Mouse (Mus musculus) limb, embryonic 14.5 days (tissue): ENCODE measurements around the gene Cdkn1c. TPM values are rescaled to one million over a fixed set of nuclear protein-coding genes. Genes with fewer than 3 reads are reported as not detected.

Source experiments
- ATAC-seq: fragments of 200-750 bp; cut with Nextera tagmentation; 2 replicates; pipeline ENCODE4 v1.8.0; 2017; ENCODE audit warnings: low read depth, moderate number of reproducible peaks, moderate TSS enrichment; ENCODE audit not compliant: low FRiP score
- DNase-seq: peaks from one replicate; pipeline ENCODE4 v3.0.0-alpha.2; 2015; ENCODE audit warnings: low spot score
- H3K27ac ChIP-seq: fragments of 300-500 bp; sonication (generic); replicated peaks from 2 replicates; pipeline ENCODE4 v1.5.1; 2014; ENCODE audit warnings: low read depth, mild to moderate bottlenecking, low read length, moderate library complexity, mixed read lengths
- H3K27me3 ChIP-seq: fragments of 300-500 bp; sonication (generic); 2 replicates; pipeline ENCODE4 v1.6.1; 2014; ENCODE audit warnings: low read length, mixed read lengths; ENCODE audit not compliant: control insufficient read depth, insufficient read depth
- H3K36me3 ChIP-seq: fragments of 300-500 bp; sonication (generic); 2 replicates; pipeline ENCODE4 v1.6.1; 2014; ENCODE audit warnings: mild to moderate bottlenecking, low read length, moderate library complexity, mixed read lengths; ENCODE audit not compliant: control insufficient read depth, insufficient read depth
- H3K4me1 ChIP-seq: fragments of 300-500 bp; sonication (generic); 2 replicates; pipeline ENCODE4 v1.6.1; 2014; ENCODE audit warnings: antibody characterized with exemption, low read length, mixed read lengths; ENCODE audit not compliant: control insufficient read depth, insufficient read depth
- H3K4me2 ChIP-seq: fragments of 300-500 bp; sonication (generic); replicated peaks from 2 replicates; pipeline ENCODE4 v1.6.1; 2014; ENCODE audit warnings: low read depth, mild to moderate bottlenecking, low read length, moderate library complexity; ENCODE audit not compliant: severe bottlenecking
- H3K4me3 ChIP-seq: fragments of 300-500 bp; sonication (generic); replicated peaks from 2 replicates; pipeline ENCODE4 v1.5.1; 2014; ENCODE audit warnings: low read length
- H3K9ac ChIP-seq: fragments of 300-500 bp; sonication (generic); 2 replicates; pipeline ENCODE4 v1.6.1; 2014; ENCODE audit warnings: mild to moderate bottlenecking, low read depth, low read length, moderate library complexity; ENCODE audit not compliant: severe bottlenecking
- H3K9me3 ChIP-seq: fragments of 300-500 bp; sonication (generic); 2 replicates; pipeline ENCODE4 v1.6.1; 2016; ENCODE audit warnings: low read length; ENCODE audit not compliant: control insufficient read depth
- POLR2A ChIP-seq: fragments of 200-500 bp; IDR thresholded peaks from 2 replicates; pipeline ENCODE4 v1.8.0; 2012; ENCODE audit warnings: inconsistent platforms, mild to moderate bottlenecking, moderate library complexity, borderline replicate concordance; ENCODE audit not compliant: insufficient read depth, insufficient read length; ENCODE audit errors: extremely low read depth
- WGBS: fragments of 180-500 bp; shearing (Covaris S2); extraction: QIAGEN DNeasy Blood & Tissue Kit; methylation state at CpG from one replicate; pipeline ENCODE4 v1.1.7; 2014; 5-methylcytosine and 5-hydroxymethylcytosine counted together
- polyA plus RNA-seq, 2 experiments: library from polyadenylated mRNA; depleted of rRNA in 1 of 2; stranded (reverse) in 1 of 2; unstranded in 1 of 2; fragments of >200 nt; fragmentation: Nextera tagmentation in 1 of 2; extraction: Ambion mirVana in 1 of 2; gene quantifications; 2 replicates each; pipeline versions ENCODE4 v1.2.1 to v1.2.3; 2012 to 2014

Gene Cdkn1c
- polyA plus RNA-seq, 2 experiments = 1,240 to 2,200 TPM

DNA sequence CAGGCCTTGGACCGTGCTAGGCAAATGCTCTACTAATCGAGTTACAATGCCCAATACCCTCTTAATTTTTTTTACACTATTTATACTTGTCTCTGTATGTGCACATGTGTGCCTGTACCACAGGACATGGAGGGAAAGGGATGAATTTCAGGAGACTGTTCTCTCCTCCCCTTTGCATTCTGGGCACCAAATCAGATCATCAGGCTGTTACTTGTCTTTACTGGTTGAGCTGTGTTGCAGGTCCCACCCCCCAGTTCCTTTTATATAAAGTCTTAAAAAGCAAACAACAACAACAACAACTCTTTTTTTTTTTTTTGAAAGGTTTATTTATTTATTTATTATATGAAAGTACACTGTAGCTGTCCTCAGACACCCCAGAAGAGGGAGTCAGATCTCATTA lies 44.6 kb upstream of the Cdkn1c start:
- Histone ChIP-seq H3K36me3 (no peaks in the 10 kb centered on the region), H3K27ac (no peak overlapping the region), H3K4me2 (no peak overlapping the region), H3K4me1 (peaks cover 7% of the 10 kb centered on the region; the same call in 1 of the 2 replicates), H3K9ac (no peak overlapping the region), H3K9me3 (no peaks in the 10 kb centered on the region), H3K27me3 (peaks cover 18% of the 10 kb centered on the region), H3K4me3 (no peak overlapping the region)
- 97% methylated on average over 2 of the region's 2 CpGs for WGBS
- ATAC-seq (no peak), DNase-seq (no peak)
- TF ChIP-seq POLR2A = no peak

DNA sequence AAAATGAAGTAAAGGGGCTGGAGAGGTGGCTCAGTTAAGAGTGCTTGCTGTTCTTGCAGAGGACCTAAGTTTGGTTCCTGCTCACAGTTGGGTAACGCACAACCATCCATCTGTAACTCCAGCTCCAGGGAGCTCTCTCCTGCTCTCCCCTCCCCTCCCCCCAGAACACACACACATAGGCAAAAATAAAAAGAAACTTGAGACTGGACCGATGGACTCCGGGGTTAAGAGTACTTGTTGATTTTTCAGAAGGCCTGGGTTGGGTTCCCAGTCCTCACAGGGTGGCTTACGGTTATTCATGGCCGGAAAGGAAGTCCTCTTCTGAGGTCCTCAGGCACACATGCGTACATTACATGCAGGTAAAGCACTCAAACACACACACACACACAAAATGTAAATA lies 43.1 kb upstream of the Cdkn1c start:
- no peak overlapping the region for H3K4me3 ChIP-seq
- H3K9ac ChIP-seq = no peak overlapping the region
- no peak for TF ChIP-seq POLR2A
- ATAC-seq = no peak
- peaks cover 7% of the 10 kb centered on the region; the same call in 1 of the 2 replicates for H3K4me1 ChIP-seq
- H3K27ac ChIP-seq = no peak overlapping the region
- peaks cover 21% of the 10 kb centered on the region for H3K27me3 ChIP-seq
- H3K4me2 ChIP-seq = no peak overlapping the region
- DNase-seq = no peak
- 86% methylated on average over 6 of the region's 6 CpGs for WGBS
- no peaks in the 10 kb centered on the region for H3K9me3 ChIP-seq
- no peaks in the 10 kb centered on the region for H3K36me3 ChIP-seq

DNA sequence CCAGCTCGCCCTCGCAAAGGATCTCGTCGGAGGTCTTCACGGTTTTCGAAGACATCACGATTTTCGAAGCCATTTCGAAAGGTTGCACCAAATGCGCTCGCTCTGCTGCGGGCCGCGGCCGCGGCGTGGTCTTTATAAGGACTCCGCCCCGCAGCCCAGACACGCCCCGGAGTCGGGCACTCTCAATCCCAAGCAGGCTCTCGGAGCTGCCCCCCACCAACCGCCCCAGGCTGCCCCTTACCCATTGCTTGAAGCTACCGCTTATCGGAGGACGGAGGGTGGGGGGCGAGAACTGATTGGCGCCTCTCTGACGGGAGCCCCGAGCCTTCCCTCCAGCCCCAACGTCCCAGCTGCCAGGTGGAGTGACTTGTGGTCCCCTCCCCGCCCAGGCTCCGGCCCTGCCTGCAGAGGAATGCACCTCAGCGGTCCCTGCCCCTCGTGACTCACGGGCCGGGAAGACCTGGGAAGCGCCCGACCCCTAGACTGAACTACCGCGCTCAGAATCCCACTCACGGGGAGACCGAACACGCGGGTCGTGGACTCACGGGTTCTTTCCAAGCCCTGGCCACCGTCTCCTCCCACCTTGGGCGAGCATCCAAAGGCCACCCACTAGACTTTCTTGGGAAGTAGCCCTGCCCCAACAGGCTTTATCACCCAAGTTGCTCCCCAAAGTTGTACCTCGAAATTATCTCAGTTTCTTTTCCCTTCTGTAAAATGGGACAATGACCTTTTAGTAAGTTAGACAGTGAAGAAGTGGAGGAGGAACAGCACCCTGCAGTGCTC lies 41.8 kb upstream of the Cdkn1c start, which contains the start of gene Phlda2:
Phlda2 (minus strand) TSS at position 733 of the 783 bp plus-strand sequence.
- 4% methylated on average over 49 of the region's 51 CpGs for WGBS
- H3K9ac ChIP-seq = peak within 1 kb of the TSS; percentile 56
- ATAC-seq (peak; percentile 46; the same call in 1 of the 2 replicates), DNase-seq (peak; percentile 17)
- H3K4me1 ChIP-seq = peaks cover 7% of the 10 kb centered on the region; the same call in 1 of the 2 replicates
- peak within 1 kb of the TSS; percentile 83 for H3K4me2 ChIP-seq
- H3K27ac ChIP-seq = no peak within 1 kb of the TSS
- no peak for TF ChIP-seq POLR2A
- H3K36me3 ChIP-seq = no peaks in the 10 kb centered on the region
- peaks cover 21% of the 10 kb centered on the region for H3K27me3 ChIP-seq
- H3K9me3 ChIP-seq = no peaks in the 10 kb centered on the region
- peak within 1 kb of the TSS; percentile 49 for H3K4me3 ChIP-seq

DNA sequence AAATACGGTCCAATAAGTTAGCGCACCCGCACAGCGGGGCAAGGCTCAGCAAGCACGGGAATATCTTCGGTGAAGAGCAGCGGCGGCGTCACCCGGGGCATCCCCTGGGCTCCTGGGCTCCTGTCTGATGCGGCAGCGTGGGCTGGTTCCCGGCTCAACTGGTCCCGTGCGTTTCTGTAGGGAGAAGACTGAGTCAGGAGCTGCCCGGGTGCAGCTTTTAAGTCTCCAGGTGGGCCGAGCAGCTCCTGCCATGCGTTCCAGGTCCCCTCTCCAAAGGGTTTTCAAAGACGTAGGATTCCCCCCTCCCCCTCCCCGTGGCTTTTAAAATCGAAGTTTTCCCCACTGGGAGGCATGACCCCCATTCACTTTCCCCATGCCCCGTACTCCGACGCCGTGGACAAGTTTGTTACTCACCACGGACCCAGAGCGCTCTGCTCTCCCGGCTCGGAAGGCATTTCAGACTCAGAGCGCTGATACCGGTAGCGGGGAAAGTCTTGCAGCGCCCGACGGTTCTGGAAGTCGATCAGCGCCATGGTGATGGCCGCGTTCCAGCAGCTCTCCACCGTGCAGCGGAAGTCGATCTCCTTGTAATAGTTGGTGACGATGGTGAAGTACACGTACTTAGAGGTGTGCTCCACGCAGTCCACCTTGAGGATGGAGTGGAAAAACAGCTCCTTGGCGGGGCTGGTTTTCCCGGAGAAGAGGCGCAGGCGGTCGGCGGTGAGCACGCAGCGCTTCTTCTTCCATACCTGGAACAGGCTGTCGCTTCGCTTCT lies 41.0 kb upstream of the Cdkn1c start:
- peak overlapping the region; percentile 56 for H3K9ac ChIP-seq
- 2% methylated on average over 55 of the region's 55 CpGs for WGBS

DNA sequence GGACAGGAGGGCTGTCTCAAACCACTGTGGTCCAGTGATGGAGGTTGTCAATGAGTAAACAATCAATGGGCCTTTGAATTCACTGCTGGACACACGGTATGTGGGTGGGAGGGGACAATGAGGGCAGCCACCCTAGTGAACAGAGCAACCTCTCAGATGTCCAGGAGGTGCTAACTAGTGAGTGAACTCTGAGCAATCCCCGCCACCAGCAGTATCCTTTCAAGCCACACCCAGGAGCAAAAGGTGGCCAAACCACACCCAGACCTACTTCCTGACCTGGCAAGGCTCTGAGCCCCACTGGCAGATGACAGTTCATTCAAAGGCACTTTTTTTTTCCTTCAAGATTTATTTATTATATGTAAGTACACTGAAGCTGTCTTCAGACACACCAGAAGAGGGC lies 40.1 kb upstream of the Cdkn1c start:
- Histone ChIP-seq H3K27me3 (peaks cover 21% of the 10 kb centered on the region), H3K9me3 (no peaks in the 10 kb centered on the region), H3K27ac (no peak overlapping the region), H3K4me3 (no peak overlapping the region), H3K4me1 (peaks cover 7% of the 10 kb centered on the region; the same call in 1 of the 2 replicates), H3K9ac (no peak overlapping the region), H3K36me3 (no peaks in the 10 kb centered on the region), H3K4me2 (no peak overlapping the region)
- ATAC-seq = no peak
- TF ChIP-seq POLR2A = no peak
- WGBS = 31% methylated on average over 2 of the region's 2 CpGs
- DNase-seq = no peak

More for the DNA sequence above, 41.0 kb upstream of the Cdkn1c start:
- no peak for TF ChIP-seq POLR2A
- Histone ChIP-seq H3K9me3 (no peaks in the 10 kb centered on the region), H3K4me3 (peak overlapping the region; percentile 49), H3K4me2 (peak overlapping the region; percentile 83), H3K36me3 (no peaks in the 10 kb centered on the region), H3K4me1 (peaks cover 7% of the 10 kb centered on the region; the same call in 1 of the 2 replicates), H3K27me3 (peaks cover 21% of the 10 kb centered on the region), H3K27ac (no peak overlapping the region)
- ATAC-seq (peak; percentile 28; the same call in 1 of the 2 replicates), DNase-seq (peak; percentile 44)
